Mouse (Mus musculus) bone marrow macrophage, adult 2 months (primary cell): ENCODE measurements around the gene Thsd4.

ENCODE experiments used
- CTCF ChIP-seq: IDR thresholded peaks from 2 replicates; pipeline ENCODE4 v1.5.1; 2012; ENCODE audit warnings: low read depth, mild to moderate bottlenecking, low read length, moderate library complexity
- POLR2A ChIP-seq: IDR thresholded peaks from 2 replicates; pipeline ENCODE4 v1.6.1; 2012; ENCODE audit warnings: mild to moderate bottlenecking, low read depth, low read length, borderline replicate concordance

DNA sequence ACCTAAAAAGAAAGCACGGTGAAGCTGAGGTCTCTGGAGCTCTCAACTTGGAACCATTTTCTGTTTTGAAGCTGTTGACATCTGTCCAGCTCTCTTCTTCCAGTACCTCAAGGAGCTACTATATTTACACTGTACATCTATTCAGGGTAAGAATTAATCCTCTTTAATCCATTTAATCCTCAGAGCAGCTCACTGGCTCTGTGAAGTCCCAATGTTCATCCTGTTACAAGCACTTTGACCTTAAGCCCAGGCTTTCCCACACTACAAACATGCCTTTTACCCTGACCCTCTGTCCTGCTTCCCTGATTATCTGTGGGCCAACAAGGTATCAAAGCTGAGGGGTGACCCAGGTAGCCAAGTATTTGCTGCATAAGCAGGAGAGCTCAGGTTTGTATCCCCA is 427.6 kb downstream of the Thsd4 start:
- TF ChIP-seq CTCF = no peak
- TF ChIP-seq POLR2A = no peak
